Mouse (Mus musculus) cortical plate, adult 2 months (tissue): ENCODE measurements around the gene Hilpda. TPM values are rescaled to one million over a fixed set of nuclear protein-coding genes. Genes with fewer than 3 reads are reported as not detected.

ENCODE experiments used
- H3K27ac ChIP-seq: fragments of 200-500 bp; 2 replicates; pipeline ENCODE4 v1.5.1; 2012; ENCODE audit warnings: low read length, control low read depth, inconsistent platforms; ENCODE audit not compliant: insufficient read depth
- H3K4me1 ChIP-seq: fragments of 200-500 bp; 2 replicates; pipeline ENCODE4 v1.6.1; 2011; ENCODE audit warnings: low read length; ENCODE audit not compliant: control insufficient read depth, insufficient read depth
- H3K4me3 ChIP-seq: fragments of 200-500 bp; 2 replicates; pipeline ENCODE4 v1.5.1; 2011; ENCODE audit warnings: mild to moderate bottlenecking, low read length, control low read depth; ENCODE audit not compliant: insufficient read depth
- CTCF ChIP-seq: fragments of 200-500 bp; IDR thresholded peaks from 2 replicates; pipeline ENCODE4 v1.5.1; 2011; ENCODE audit warnings: mild to moderate bottlenecking, control low read depth, low read length; ENCODE audit not compliant: insufficient read depth; ENCODE audit errors: extremely low read depth
- POLR2A ChIP-seq: fragments of 200-500 bp; IDR thresholded peaks from 2 replicates; pipeline ENCODE4 v1.6.1; 2011; ENCODE audit warnings: mild to moderate bottlenecking, low read length, control low read depth; ENCODE audit not compliant: insufficient read depth; ENCODE audit errors: extremely low read depth
- polyA plus RNA-seq: library from polyadenylated mRNA; depleted of rRNA; stranded (reverse); fragments of >200 nt; gene quantifications from 2 replicates; pipeline ENCODE4 v1.2.3, GENCODE M21; 2012

The Hilpda gene
- polyA plus RNA-seq, 1 experiment = 12.9 TPM

DNA sequence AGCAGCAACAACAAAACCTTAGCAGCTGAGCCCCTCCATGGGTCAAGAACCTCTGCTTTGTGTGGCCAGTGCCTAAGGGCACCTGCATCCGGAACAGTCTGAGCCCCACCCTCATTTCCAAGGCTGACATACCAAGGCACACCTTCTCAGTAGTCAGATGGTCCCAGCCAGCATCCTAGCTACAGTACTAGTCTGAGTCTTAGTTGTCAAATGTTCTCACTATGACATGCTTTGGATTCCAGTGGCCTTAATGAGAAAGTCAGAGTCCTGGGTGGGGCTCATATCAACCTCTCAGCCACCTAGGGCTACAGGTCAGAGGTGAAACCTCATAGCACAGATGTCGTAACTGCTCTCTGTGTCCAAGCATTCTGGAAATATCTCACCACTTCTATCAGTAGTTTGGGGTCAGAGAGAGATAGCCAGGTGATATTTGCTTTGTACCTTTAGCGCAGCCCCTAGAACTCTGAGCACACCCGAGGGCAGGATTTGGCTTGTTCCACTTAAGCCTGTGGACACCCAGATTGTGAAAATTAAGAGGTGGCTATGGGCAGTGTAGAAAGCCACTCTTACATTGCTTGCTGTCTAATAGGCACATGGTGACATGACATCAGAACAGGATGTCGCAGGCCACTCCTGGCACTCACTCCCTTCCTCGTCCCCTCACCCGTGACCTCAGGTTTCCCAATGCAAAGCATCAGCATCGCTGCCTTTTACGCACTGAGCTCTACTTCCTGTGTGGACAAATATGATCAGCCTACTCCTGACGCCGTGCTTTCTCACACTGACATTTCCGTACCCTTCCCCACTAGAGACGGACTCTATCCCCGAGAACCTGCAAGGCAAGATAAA, 26.8 kb upstream of the Hilpda start:
- no peak overlapping the region for H3K27ac ChIP-seq
- no peak overlapping the region for H3K4me3 ChIP-seq
- no peaks in the 10 kb centered on the region for H3K4me1 ChIP-seq
- TF ChIP-seq POLR2A (no peak), CTCF (no peak)

DNA sequence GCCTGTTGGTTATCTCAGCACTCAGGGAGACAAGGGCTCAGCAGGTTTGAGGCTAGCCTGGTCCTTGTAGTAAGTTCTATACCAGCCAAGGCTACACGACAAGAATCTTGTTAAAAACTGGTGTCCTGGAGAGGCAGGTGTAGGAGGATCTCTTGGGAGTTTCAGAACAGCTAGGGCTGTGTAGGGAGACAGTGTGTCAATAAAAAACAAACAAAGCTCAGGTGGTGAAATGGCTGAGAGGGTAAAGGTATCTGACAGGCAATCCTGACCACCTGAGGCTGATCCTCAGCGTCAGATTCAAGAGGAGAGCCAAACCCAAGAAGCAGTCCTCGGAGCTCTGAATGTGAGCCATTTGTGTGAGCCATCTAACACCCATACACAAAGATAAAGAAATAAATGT, 26.1 kb upstream of the Hilpda start:
- Histone ChIP-seq H3K4me3 (no peak overlapping the region), H3K27ac (no peak overlapping the region), H3K4me1 (no peaks in the 10 kb centered on the region)
- TF ChIP-seq POLR2A (no peak), CTCF (no peak)

DNA sequence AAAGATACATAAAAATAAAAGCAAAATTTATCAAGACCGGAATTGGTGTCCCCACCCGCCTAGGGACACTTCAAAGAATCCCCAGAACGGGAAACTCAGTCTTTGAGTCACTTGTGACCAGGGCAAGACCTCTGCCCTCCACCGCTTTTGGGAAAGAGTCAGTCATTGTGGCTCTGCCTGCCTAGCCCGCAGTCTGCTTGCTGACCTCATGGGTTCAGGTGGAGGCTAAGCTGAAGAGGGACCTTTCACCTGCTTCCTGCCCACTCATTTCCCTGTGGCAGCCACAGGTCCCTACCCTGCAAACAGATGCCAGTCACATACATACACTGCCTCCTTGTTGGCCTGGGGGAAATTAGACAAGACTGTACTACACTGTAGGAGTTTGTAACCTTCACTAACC, 25.7 kb upstream of the Hilpda start:
- Histone ChIP-seq H3K4me1 (no peaks in the 10 kb centered on the region), H3K4me3 (no peak overlapping the region), H3K27ac (no peak overlapping the region)
- TF ChIP-seq POLR2A (no peak), CTCF (no peak)

DNA sequence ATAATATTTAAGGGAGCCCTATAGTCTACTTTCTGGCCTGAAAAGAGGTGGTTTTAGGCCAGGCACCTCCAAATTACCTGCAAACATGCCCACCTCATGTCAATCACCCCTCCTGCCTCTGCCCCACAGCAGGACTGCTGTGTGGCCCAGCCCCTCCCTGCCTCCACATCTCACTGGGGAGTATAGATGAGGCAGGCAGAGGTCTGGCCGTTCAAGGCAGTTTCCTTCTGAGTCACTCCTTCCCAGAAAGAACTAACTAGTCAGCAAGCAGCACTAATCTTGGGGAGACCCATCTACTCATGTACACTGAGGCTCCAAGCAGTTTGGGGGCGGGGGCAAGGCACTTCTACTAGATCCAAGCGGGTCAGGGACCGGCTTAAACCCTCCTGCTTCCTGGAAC, 25.2 kb upstream of the Hilpda start:
- TF ChIP-seq CTCF (no peak), POLR2A (no peak)
- no peak overlapping the region for H3K4me3 ChIP-seq
- no peak overlapping the region for H3K27ac ChIP-seq
- no peaks in the 10 kb centered on the region for H3K4me1 ChIP-seq

DNA sequence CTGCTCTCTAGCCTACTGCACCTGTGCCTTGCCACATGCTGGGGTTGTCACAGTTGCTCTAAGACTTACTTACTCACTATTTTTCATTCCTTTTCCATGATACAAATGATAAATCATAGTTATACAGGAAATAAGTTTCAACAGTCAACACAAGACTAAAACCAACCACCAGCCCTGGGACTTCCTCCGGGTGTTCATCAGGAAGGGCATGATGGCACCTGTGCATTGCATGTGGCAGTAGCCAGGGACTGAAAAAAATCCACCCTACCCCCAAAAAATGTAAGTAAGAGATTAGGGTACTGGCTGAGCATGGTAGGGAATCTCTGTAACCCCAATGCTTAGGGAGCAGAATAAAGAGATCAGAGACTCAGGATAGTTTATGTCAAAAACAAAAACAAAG, 12.9 kb upstream of the Hilpda start:
- no peaks in the 10 kb centered on the region; the same call in 1 of the 2 replicates for H3K4me1 ChIP-seq
- H3K4me3 ChIP-seq = no peak overlapping the region
- no peak for TF ChIP-seq POLR2A
- no peak for TF ChIP-seq CTCF
- H3K27ac ChIP-seq = no peak overlapping the region

DNA sequence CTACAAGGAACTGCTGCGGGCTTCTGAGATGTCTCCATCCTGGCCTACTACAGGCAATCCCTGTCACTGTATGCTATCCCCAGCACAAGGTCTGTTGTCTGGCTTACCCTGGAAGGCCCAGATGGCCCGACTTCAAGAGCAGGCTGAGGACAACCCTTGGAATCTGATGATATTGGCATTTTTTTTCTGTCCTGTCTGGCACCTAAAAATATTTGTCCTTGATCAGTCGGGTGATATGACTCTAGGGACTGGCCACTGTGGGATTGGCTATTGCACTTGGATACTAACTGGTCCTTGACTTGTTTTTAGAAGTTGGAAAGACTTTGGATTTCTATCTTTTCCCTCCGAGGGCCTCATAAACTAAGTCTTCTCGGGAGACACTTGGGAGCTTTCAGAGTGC, 10.5 kb upstream of the Hilpda start:
- Histone ChIP-seq H3K4me1 (no peaks in the 10 kb centered on the region; the same call in 1 of the 2 replicates), H3K27ac (no peak overlapping the region), H3K4me3 (no peak overlapping the region)
- TF ChIP-seq CTCF = no peak
- TF ChIP-seq POLR2A = no peak

DNA sequence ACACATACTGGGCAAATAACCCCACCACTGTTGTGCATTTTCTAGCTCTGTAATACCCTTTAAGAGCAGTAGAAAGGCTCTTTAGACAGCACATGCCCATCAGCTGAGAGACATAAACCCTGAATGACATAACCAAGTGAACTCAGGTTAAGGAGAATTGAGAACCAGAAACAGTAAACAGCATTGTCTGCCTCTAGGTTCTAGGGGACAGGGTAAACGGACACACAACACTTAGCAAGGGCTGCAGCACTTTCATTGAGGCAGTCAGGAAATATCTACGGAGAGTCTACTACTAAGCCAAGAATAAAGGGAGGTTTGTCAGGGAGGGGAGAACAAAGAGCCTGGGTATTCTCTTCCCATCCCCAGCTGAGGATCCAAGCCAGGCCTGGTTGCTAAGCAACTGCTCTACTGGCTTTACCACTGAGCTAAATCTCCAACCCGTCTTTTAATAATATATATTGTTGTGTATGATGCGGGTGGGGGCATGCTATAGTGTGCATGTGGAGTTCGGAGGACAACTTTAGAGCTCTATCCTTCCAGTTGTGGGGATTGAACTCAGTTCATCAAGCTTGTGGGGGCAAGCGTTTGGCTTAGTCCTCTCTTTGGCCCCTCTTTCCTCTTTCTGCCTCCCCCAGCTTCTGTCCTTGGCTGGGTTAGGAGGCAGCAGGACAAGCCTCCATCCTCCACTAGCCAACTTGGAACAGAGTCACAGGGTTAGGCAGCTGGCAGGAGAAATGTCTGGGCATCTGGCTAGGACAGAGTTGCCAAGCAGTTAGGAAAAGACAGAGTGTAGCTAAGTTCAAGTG, 8.4 kb upstream of the Hilpda start:
- no peak overlapping the region for H3K4me3 ChIP-seq
- H3K27ac ChIP-seq = no peak overlapping the region
- no peaks in the 10 kb centered on the region; the same call in 1 of the 2 replicates for H3K4me1 ChIP-seq
- no peak for TF ChIP-seq POLR2A
- no peak for TF ChIP-seq CTCF

DNA sequence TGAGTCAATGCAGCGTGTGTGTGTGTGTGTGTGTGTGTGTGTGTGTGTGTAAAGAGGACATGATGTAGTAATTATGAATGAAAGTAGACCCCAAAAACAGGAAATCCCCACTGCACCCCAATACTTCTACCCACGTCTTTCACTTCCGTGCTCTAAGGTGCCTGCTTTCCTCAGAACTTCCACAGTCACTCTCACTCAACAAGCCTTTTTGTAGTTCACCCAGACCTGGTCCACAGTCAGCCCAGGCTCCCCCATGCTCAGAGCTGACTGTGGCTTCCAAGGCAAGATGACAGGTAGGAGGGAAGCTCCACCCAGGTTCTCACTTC, 7.9 kb upstream of the Hilpda start:
- Histone ChIP-seq H3K27ac (no peak overlapping the region), H3K4me1 (no peaks in the 10 kb centered on the region; the same call in 1 of the 2 replicates), H3K4me3 (no peak overlapping the region)
- TF ChIP-seq CTCF (no peak), POLR2A (no peak)

DNA sequence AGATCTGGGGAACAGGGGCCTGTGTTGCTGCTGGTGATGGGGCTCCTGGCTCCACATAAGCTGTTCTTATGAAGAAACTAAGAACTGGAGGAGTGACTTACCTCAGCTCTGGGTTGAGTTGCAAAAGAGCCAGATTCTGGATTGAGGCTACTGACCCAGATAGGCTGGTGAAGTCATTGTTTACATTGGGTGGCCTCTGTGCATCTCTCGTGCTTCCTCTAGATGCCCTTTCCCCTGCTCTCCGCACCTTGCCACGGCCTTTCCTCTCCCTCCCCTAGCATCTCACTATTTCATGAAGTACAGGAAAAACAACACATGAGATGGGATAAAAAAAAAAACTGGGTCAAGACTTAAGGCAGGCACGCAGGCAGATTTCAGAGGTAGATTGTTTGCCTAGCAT, 5.4 kb upstream of the Hilpda start:
- Histone ChIP-seq H3K27ac (no peak overlapping the region), H3K4me3 (no peak overlapping the region), H3K4me1 (no peaks in the 10 kb centered on the region; the same call in 1 of the 2 replicates)
- TF ChIP-seq POLR2A (no peak), CTCF (no peak)

DNA sequence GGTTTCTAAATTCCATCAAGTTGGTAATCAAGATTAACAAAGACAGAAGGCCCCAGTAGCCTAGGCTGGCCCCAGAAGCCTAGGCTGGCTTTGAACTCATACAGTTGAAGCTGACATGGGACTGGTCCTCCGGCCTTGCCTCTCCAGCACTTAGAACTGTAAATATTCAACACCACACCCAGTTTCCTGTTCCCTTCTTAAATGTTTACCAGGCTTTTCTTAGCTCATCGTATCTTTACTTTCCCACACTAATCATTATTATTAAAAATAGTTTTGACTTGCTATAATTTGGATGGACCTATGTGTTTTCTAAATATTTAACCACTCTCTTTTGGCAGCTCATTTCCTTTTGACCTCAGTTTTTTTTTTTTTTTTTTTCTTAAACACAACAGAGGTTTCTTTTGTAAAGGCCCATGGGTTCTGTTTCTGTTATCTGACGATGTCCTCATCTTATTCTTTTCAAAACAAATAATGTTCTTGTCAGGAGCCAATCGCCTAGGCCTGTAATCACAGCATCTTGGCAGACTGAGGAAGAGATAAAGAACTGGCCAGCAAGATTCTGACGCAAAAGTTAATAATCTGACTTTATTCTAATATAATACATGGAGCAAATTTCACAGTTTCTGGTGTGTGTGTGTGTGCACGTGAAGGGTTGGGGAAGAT, 3.2 kb upstream of the Hilpda start:
- H3K4me1 ChIP-seq = no peaks in the 10 kb centered on the region
- H3K4me3 ChIP-seq = no peak overlapping the region
- H3K27ac ChIP-seq = no peak overlapping the region
- TF ChIP-seq POLR2A (no peak), CTCF (no peak)
